Mouse (Mus musculus): ENCODE results near the gene Fbxo41. TPM values are rescaled to one million over a fixed set of nuclear protein-coding genes. Genes with fewer than 3 reads are reported as not detected.
A peak's percentile ranks its signal among the peaks of the same experiment; 100 is the strongest.

Gene Fbxo41
- total RNA-seq, 1 experiment: 0.54 TPM

GRCm38 (mm10) chr6:85490252-85490651, 12.5 kb downstream of the Fbxo41 start:
- no peak for DNase-seq (ENCODE audit: low read depth, low spot score)
- H3K9me3 ChIP-seq (ENCODE audit: control insufficient read depth, insufficient read depth, low read depth, low read length): no peaks in the 10 kb centered on the region
- H3K9ac ChIP-seq (ENCODE audit: insufficient read depth, low read depth, low read length, poor library complexity, severe bottlenecking): peak overlapping the region; percentile 36; the same call in 1 of the 2 replicates
- no peak overlapping the region for H3K27ac ChIP-seq (ENCODE audit: insufficient read depth, low read depth, low read length, poor library complexity, severe bottlenecking)
- no peak overlapping the region for H3K4me3 ChIP-seq (ENCODE audit: insufficient read depth in 1 of 2, low read depth in 1 of 2, low read length in 2 of 2, poor library complexity in 1 of 2, severe bottlenecking in 1 of 2)
- peaks cover 0 to 9% of the 10 kb centered on the region in 2 experiments; a peak in 2 of 4 replicates for H3K4me1 ChIP-seq (ENCODE audit: control insufficient read depth in 2 of 2, insufficient read depth in 2 of 2, low read length in 2 of 2, poor library complexity in 1 of 2)
- TF ChIP-seq CHD2 (IDR thresholded peaks at IDR 0.05; ENCODE audit: low read depth, low read length): no peak
- no peak for TF ChIP-seq ZC3H11A (IDR thresholded peaks at IDR 0.05; ENCODE audit: borderline replicate concordance, low read depth, low read length)
- no peak for TF ChIP-seq HCFC1 (IDR thresholded peaks at IDR 0.05; ENCODE audit: borderline replicate concordance, insufficient read depth, low read length)
- TF ChIP-seq ZNF384 (IDR thresholded peaks at IDR 0.05; ENCODE audit: low read depth, low read length): no peak
- TF ChIP-seq MAFK (IDR thresholded peaks at IDR 0.05; ENCODE audit: insufficient read depth, low read depth, low read length): no peak
- in situ Hi-C loops (cut with MboI; ENCODE audit: low sequenced_read_pairs in 2 of 2, unreplicated experiment in 2 of 2): no loop called here
- no peaks in the 10 kb centered on the region for H3K36me3 ChIP-seq (ENCODE audit: control insufficient read depth, insufficient read depth, low read length, poor library complexity, severe bottlenecking)

GRCm38 (mm10) chr6:85489717-85490116, 13.1 kb downstream of the Fbxo41 start:
- DNase-seq (ENCODE audit: low read depth, low spot score): no peak
- Histone ChIP-seq H3K9ac (ENCODE audit: insufficient read depth, low read depth, low read length, poor library complexity, severe bottlenecking) (peak overlapping the region; percentile 36; the same call in 1 of the 2 replicates), H3K4me1 (ENCODE audit: control insufficient read depth in 2 of 2, insufficient read depth in 2 of 2, low read length in 2 of 2, poor library complexity in 1 of 2) (peaks cover 0 to 9% of the 10 kb centered on the region in 2 experiments; a peak in 2 of 4 replicates), H3K36me3 (ENCODE audit: control insufficient read depth, insufficient read depth, low read length, poor library complexity, severe bottlenecking) (no peaks in the 10 kb centered on the region), H3K27ac (ENCODE audit: insufficient read depth, low read depth, low read length, poor library complexity, severe bottlenecking) (no peak overlapping the region), H3K4me3 (ENCODE audit: insufficient read depth in 1 of 2, low read depth in 1 of 2, low read length in 2 of 2, poor library complexity in 1 of 2, severe bottlenecking in 1 of 2) (peak overlapping the region; percentile 16 to 36; a peak in 3 of 4 replicates), H3K9me3 (ENCODE audit: control insufficient read depth, insufficient read depth, low read depth, low read length) (no peaks in the 10 kb centered on the region)
- TF ChIP-seq ZC3H11A (IDR thresholded peaks at IDR 0.05; ENCODE audit: borderline replicate concordance, low read depth, low read length): no peak
- no peak for TF ChIP-seq MAFK (IDR thresholded peaks at IDR 0.05; ENCODE audit: insufficient read depth, low read depth, low read length)
- TF ChIP-seq CHD2 (IDR thresholded peaks at IDR 0.05; ENCODE audit: low read depth, low read length): no peak
- TF ChIP-seq HCFC1 (IDR thresholded peaks at IDR 0.05; ENCODE audit: borderline replicate concordance, insufficient read depth, low read length): no peak
- in situ Hi-C loops (cut with MboI; ENCODE audit: low sequenced_read_pairs in 2 of 2, unreplicated experiment in 2 of 2): no loop called here

GRCm38 (mm10) chr6:85488510-85488909, 14.3 kb downstream of the Fbxo41 start:
- no peak for DNase-seq (ENCODE audit: low read depth, low spot score)
- Histone ChIP-seq H3K9me3 (ENCODE audit: control insufficient read depth, insufficient read depth, low read depth, low read length) (no peaks in the 10 kb centered on the region), H3K4me3 (ENCODE audit: insufficient read depth in 1 of 2, low read depth in 1 of 2, low read length in 2 of 2, poor library complexity in 1 of 2, severe bottlenecking in 1 of 2) (no peak overlapping the region), H3K36me3 (ENCODE audit: control insufficient read depth, insufficient read depth, low read length, poor library complexity, severe bottlenecking) (no peaks in the 10 kb centered on the region), H3K27ac (ENCODE audit: insufficient read depth, low read depth, low read length, poor library complexity, severe bottlenecking) (no peak overlapping the region), H3K9ac (ENCODE audit: insufficient read depth, low read depth, low read length, poor library complexity, severe bottlenecking) (no peak overlapping the region), H3K4me1 (ENCODE audit: control insufficient read depth in 2 of 2, insufficient read depth in 2 of 2, low read length in 2 of 2, poor library complexity in 1 of 2) (peaks cover 0 to 9% of the 10 kb centered on the region in 2 experiments; a peak in 2 of 4 replicates)
- TF ChIP-seq CHD2 (IDR thresholded peaks at IDR 0.05; ENCODE audit: low read depth, low read length): no peak
- no peak for TF ChIP-seq ZNF384 (IDR thresholded peaks at IDR 0.05; ENCODE audit: low read depth, low read length)
- no peak for TF ChIP-seq ZC3H11A (IDR thresholded peaks at IDR 0.05; ENCODE audit: borderline replicate concordance, low read depth, low read length)
- no peak for TF ChIP-seq HCFC1 (IDR thresholded peaks at IDR 0.05; ENCODE audit: borderline replicate concordance, insufficient read depth, low read length)
- TF ChIP-seq MAFK (IDR thresholded peaks at IDR 0.05; ENCODE audit: insufficient read depth, low read depth, low read length): no peak
- in situ Hi-C loops (cut with MboI; ENCODE audit: low sequenced_read_pairs in 2 of 2, unreplicated experiment in 2 of 2): no loop called here

GRCm38 (mm10) chr6:85485738-85486137, 17.1 kb downstream of the Fbxo41 start:
- H3K36me3 ChIP-seq (ENCODE audit: control insufficient read depth, insufficient read depth, low read length, poor library complexity, severe bottlenecking): no peaks in the 10 kb centered on the region
- no peak overlapping the region for H3K9ac ChIP-seq (ENCODE audit: insufficient read depth, low read depth, low read length, poor library complexity, severe bottlenecking)
- DNase-seq (ENCODE audit: low read depth, low spot score): no peak
- H3K9me3 ChIP-seq (ENCODE audit: control insufficient read depth, insufficient read depth, low read depth, low read length): no peaks in the 10 kb centered on the region
- H3K4me1 ChIP-seq (ENCODE audit: control insufficient read depth in 2 of 2, insufficient read depth in 2 of 2, low read length in 2 of 2, poor library complexity in 1 of 2): peaks cover 0 to 9% of the 10 kb centered on the region in 2 experiments; a peak in 2 of 4 replicates
- no peak overlapping the region for H3K4me3 ChIP-seq (ENCODE audit: insufficient read depth in 1 of 2, low read depth in 1 of 2, low read length in 2 of 2, poor library complexity in 1 of 2, severe bottlenecking in 1 of 2)
- TF ChIP-seq MAFK (IDR thresholded peaks at IDR 0.05; ENCODE audit: insufficient read depth, low read depth, low read length) (no peak), ZC3H11A (IDR thresholded peaks at IDR 0.05; ENCODE audit: borderline replicate concordance, low read depth, low read length) (no peak), HCFC1 (IDR thresholded peaks at IDR 0.05; ENCODE audit: borderline replicate concordance, insufficient read depth, low read length) (no peak), CHD2 (IDR thresholded peaks at IDR 0.05; ENCODE audit: low read depth, low read length) (no peak), ZNF384 (IDR thresholded peaks at IDR 0.05; ENCODE audit: low read depth, low read length) (no peak)
- no peak overlapping the region for H3K27ac ChIP-seq (ENCODE audit: insufficient read depth, low read depth, low read length, poor library complexity, severe bottlenecking)
- in situ Hi-C loops (cut with MboI; ENCODE audit: low sequenced_read_pairs in 2 of 2, unreplicated experiment in 2 of 2): no loop called here

Data from ES-E14 (cell line).